Mouse (Mus musculus): ENCODE data around the gene Tm7sf2. TPM values are rescaled to one million over a fixed set of nuclear protein-coding genes. Genes with fewer than 3 reads are reported as not detected.
A peak's percentile ranks its signal among the peaks of the same experiment; 100 is the strongest.
"Not testable (repeated sequence)": the region's sequence is repeated elsewhere in the genome, so short reads cannot be mapped to it uniquely, and the experiment has no call there.

Tm7sf2 gene
- total RNA-seq, 2 experiments from 2014 or later, result 1.2 to 4.2 TPM

DNA sequence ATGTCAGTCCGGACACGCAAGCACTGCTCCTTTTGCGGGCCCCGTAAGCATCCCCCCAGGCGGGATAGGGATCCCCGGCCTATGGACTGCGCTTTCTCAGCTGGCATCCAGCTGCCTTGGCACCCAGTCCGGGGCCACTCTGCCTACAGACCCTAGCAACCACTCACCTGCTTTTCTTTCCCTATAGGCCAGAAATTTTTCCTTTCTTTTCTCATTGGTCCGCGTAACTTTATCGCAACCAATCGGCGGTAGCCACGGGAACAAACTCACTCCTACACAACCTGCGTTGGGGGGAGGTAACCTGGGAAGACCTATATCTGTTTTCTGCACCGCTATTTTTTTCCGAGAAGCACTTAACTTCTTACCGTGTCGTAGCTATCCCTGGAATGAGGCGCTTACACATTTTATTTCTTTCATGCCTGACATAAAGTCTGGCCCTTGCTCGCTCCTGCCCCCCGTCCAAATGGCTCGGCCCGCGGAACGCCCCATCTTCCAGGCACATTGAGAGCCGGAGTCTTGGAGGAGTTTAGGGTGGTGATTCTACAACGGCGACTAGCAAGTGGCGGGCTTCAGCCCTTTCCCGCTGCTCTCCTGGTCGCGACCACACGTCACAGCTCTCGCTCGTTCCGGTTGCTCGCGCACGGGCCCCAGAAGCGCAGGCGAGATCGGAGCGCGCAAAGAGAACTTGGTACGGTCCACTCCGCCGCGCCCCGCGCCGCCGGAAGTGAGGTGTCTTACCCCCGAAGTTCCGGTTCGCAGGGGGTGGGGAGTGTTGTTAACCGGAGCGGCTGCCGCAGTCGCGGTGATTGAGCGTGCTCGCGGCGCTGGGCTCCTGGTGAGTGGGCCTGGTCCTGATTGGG, 21.6 kb downstream of the Tm7sf2 start, which contains the start of gene Syvn1:
Gene Syvn1, plus strand, starts transcription at position 283 of the 860 bp plus-strand sequence.
- peak; percentile 85 for ATAC-seq (replicated peaks; ENCODE audit: low FRiP score, poor library complexity, severe bottlenecking)

DNA sequence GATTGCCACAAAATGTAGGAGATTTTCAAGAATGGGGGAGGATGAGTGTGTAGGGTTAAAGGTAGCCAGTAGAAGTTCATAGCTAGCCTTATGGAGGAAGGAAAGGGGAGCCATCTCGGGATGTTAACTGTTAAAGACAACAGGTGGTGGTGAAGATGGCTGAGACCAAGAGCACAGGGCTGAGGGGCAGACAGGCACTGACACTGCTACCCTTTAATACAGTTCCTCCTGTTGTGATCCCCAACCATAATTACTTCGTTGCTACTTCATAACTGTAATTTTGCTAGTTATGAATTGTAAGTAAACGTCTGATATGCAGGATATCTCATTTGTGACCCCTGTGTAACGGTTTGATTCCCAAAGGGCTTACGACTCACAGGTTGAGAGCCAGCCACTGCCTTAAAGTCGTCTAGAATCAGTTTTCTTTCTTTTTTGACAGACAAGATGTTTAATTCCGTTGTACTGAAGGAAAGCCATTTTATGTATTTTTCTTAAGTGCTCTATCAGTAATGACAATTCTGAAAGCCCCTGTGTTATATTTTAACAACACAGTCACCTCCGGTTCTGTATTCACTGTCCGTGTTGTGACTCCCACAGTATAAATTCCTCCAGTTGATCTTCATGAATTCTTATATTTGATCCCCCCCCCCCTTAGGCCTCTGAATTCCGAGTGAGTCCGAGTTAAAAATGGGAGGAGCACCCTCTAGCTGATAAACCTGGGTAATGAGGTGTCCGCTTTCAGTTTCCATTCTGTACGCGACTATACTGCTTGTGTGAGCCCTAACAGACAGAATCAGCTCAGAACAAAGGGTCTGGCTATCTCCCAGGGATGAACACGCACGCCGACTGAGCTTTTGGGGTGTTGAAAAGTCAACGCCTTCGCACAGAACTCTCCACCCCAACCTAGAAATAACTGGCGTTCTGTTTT, 22.5 kb downstream of the Tm7sf2 start:
- ATAC-seq (replicated peaks; ENCODE audit: low FRiP score, poor library complexity, severe bottlenecking), result peak; percentile 67

DNA sequence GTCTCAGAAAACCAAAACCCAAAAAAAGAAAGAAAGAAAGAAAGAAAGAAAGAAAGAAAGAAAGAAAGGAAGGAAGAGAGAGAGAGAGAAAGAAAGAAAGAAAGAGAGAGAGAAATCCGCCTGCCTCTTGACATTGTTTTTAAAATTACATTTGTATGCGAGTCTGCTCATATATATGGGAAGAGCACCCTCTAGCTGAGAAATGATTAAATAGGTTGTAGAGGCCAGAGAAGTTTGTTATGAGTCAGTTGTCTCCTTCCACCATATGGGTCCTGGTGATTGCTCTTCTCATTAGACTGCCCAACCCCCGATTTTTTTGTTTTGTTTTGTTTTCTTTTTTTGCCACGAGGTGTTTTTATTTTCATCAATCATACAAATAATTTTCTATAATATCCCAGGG, 24.1 kb downstream of the Tm7sf2 start:
- not testable (repeated sequence) for ATAC-seq (replicated peaks; ENCODE audit: low FRiP score, poor library complexity, severe bottlenecking)

DNA sequence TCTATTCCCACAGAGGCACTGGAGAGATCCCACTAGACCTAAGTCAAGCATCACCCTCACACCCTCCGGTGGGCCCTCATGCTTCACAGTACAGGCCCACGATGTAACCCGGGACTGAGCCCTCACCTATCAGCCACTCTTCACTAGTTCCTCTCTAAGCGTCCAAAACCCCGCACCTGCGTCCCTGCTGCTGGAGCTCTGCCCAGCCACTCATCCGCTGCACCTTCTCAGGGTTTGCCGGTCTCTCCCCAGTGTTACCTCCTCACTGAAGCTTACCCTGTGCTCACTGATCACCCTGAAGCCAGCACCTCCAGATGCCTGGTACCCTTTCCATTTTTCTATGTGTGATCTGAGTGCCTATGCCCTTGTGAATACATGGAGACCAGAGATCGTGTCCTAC, 25.9 kb downstream of the Tm7sf2 start:
- no peak for ATAC-seq (replicated peaks; ENCODE audit: low FRiP score, poor library complexity, severe bottlenecking)

GRCm38 (mm10) chr19:6040002-6040401, 28.2 kb downstream of the Tm7sf2 start:
- ATAC-seq (replicated peaks; ENCODE audit: low FRiP score, poor library complexity, severe bottlenecking), result no peak

GRCm38 (mm10) chr19:6038326-6038725, 29.8 kb downstream of the Tm7sf2 start:
- no peak for ATAC-seq (replicated peaks; ENCODE audit: low FRiP score, poor library complexity, severe bottlenecking)

DNA sequence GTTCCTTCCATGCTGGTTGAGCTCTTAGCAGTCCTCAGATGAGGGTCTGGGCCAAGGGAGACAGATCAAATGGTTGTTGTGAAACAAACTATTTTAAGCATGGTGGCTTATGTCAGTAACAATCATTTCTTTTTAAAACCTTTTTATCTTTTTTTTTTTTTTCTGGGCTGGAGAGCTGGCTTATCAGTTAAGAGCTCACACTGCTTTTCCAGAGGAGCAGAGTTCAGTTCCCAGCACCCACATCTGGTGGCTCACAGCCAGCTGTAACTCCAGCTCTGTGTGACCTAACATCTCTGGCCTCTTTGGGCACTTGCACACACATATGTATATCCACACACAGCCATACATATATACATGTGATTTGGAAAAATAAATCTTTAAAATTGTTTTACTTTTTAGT, 30.5 kb downstream of the Tm7sf2 start:
- no peak for ATAC-seq (replicated peaks; ENCODE audit: low FRiP score, poor library complexity, severe bottlenecking)

GRCm38 (mm10) chr19:6035966-6036585, 32.1 kb downstream of the Tm7sf2 start:
- no peak for ATAC-seq (replicated peaks; ENCODE audit: low FRiP score, poor library complexity, severe bottlenecking)

DNA sequence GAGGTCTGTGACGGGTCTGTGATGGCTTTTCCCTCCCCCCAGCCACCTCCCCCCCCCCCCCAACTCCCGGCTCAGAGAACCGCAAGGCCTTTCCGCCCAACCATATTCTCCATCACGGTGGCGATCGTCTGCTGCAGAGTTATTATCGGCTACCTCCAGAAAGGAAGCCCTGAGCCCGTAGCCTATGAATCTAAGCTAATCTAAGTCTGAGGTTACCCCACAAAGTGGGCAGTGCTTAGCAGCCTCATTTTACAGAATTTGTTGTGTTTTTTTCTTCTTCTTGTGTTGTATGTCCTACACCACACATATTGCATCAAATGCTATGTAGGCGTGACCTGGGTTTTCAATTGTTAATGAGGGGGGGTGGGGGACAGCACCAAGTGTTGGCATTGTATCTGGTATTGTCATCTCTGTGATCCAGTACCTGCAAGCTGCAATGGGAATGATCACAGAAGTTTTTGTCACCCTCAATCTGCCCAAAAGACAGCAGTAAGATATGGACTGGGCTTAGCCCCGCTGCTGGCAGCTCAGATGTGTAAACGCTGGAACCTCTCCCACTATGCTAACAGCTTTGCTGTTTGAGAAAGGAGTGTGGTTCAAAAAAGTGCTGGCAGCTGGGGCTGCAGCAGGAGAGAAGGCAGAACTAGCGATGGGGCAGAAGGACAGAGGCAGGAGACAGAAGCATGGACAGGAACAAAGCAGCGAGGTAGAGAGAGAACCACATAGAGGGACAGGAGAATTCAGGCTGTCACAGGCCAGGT, 37.5 kb downstream of the Tm7sf2 start:
- 0 out of 2 replicates have a peak, but pooled peaks have one; percentile 40 for ATAC-seq (replicated peaks; ENCODE audit: low FRiP score, poor library complexity, severe bottlenecking)

- no peak for ATAC-seq (replicated peaks; ENCODE audit: low FRiP score, poor library complexity, severe bottlenecking)
These were observed 38.7 kb downstream of the Tm7sf2 start for GRCm38 (mm10) chr19:6029426-6029825.

DNA sequence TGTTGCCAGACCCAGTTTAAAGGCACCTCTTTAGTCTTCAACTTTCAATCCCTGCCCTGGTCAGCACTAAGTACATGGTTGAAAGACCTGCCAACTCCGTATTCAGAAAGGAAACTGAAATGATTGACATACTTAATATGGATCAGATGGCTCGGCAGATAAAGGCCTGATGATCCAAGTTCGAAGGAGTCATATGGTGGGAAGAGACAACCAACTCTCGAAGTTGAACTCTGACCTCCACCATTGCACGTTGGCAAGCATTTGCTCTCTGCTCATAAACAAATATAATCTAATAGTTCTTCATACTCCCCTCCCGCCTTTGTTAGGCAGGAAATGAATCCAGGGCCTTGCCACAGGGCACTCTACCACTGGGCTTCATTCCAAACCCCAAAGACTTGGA, 39.2 kb downstream of the Tm7sf2 start:
- no peak for ATAC-seq (replicated peaks; ENCODE audit: low FRiP score, poor library complexity, severe bottlenecking)

GRCm38 (mm10) chr19:6023930-6024329, 44.2 kb downstream of the Tm7sf2 start:
- no peak for ATAC-seq (replicated peaks; ENCODE audit: low FRiP score, poor library complexity, severe bottlenecking)

DNA sequence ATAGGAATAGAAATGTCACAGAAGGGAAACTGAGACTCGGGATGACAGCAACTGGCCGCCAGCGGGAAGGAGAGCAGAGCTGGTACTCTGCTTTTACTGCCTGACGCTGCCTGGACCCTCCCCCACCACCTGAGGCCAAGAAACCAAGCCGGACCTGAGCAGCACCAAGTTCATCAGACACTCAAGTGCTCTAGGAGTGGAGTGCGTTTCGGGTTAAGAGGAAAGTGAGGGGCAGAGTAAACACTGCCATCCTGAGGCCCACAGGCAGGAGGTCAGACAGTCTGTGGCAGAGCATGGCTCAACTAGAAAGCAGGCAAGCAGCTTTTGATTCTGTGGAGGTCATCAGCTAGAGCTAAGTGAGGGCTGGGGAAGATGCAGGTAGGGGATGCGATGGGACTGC, 45.1 kb downstream of the Tm7sf2 start:
- ATAC-seq (replicated peaks; ENCODE audit: low FRiP score, poor library complexity, severe bottlenecking), result no peak

DNA sequence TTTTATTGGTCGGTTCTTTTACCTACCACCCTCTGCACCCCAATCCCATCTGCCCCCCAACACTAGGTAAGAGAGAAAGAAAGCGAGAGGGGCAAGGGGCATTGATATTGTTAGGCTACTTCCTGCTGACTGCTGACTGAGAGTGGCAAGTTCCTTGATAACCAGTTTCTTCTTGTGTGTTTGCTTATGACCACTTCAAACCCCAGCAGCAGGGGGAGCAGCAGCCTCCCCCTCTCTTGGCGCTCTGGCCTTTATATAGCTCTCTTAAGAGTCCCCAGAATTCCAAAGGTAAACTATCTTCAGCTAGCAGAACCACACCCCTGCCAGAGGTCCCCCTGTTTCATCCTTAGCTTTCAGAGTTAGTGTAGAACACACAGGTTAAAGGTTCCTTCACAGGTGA, 47.9 kb downstream of the Tm7sf2 start:
- ATAC-seq (replicated peaks; ENCODE audit: low FRiP score, poor library complexity, severe bottlenecking), result no peak

GRCm38 (mm10) chr19:6018142-6019089, 49.8 kb downstream of the Tm7sf2 start:
- ATAC-seq (replicated peaks; ENCODE audit: low FRiP score, poor library complexity, severe bottlenecking), result peak; percentile 55

GRCm38 (mm10) chr19:6016532-6016931, 51.6 kb downstream of the Tm7sf2 start:
- no peak for ATAC-seq (replicated peaks; ENCODE audit: low FRiP score, poor library complexity, severe bottlenecking)

GRCm38 (mm10) chr19:6015511-6016315, 52.5 kb downstream of the Tm7sf2 start, which contains the start of gene Capn1:
Gene Capn1, minus strand, starts transcription at chr19:6015897.
- ATAC-seq (replicated peaks; ENCODE audit: low FRiP score, poor library complexity, severe bottlenecking), result peak; percentile 51
